Mouse (Mus musculus): Measurements from ENCODE around the gene Rab40b. TPM values are rescaled to one million over a fixed set of nuclear protein-coding genes. Genes with fewer than 3 reads are reported as not detected.
"Not testable (repeated sequence)": the region's sequence is repeated elsewhere in the genome, so short reads cannot be mapped to it uniquely, and the experiment has no call there.

Rab40b gene
- polyA plus RNA-seq, 1 experiment: 5.5 TPM

- H3K4me3 ChIP-seq (ENCODE audit: insufficient read depth, low read depth, low read length); H3K27ac ChIP-seq (replicated peaks; ENCODE audit: low read depth, low read length); H3K4me1 ChIP-seq (ENCODE audit: control insufficient read depth, insufficient read depth, insufficient read length, low read length): not testable (repeated sequence)
Measured at GRCm38 (mm10) chr11:121342423-121342822, 45.6 kb downstream of the Rab40b start.

- no peak overlapping the region for H3K27ac ChIP-seq (replicated peaks; ENCODE audit: low read depth, low read length)
- no peak overlapping the region for H3K4me3 ChIP-seq (ENCODE audit: insufficient read depth, low read depth, low read length)
- H3K4me1 ChIP-seq (ENCODE audit: control insufficient read depth, insufficient read depth, insufficient read length, low read length): no peaks in the 10 kb centered on the region
Measured at GRCm38 (mm10) chr11:121340287-121340686, 47.8 kb downstream of the Rab40b start.

- H3K4me3 ChIP-seq (ENCODE audit: insufficient read depth, low read depth, low read length): no peak overlapping the region
- no peak overlapping the region for H3K27ac ChIP-seq (replicated peaks; ENCODE audit: low read depth, low read length)
- H3K4me1 ChIP-seq (ENCODE audit: control insufficient read depth, insufficient read depth, insufficient read length, low read length): no peaks in the 10 kb centered on the region
Measured at GRCm38 (mm10) chr11:121339647-121340046, 48.4 kb downstream of the Rab40b start.

GRCm38 (mm10) chr11:121331641-121332040 is 56.4 kb downstream of the Rab40b start:
- Histone ChIP-seq H3K27ac (replicated peaks; ENCODE audit: low read depth, low read length) (no peak overlapping the region), H3K4me1 (ENCODE audit: control insufficient read depth, insufficient read depth, insufficient read length, low read length) (no peaks in the 10 kb centered on the region), H3K4me3 (ENCODE audit: insufficient read depth, low read depth, low read length) (no peak overlapping the region)

- Histone ChIP-seq H3K27ac (replicated peaks; ENCODE audit: low read depth, low read length) (no peak overlapping the region), H3K4me3 (ENCODE audit: insufficient read depth, low read depth, low read length) (no peak overlapping the region), H3K4me1 (ENCODE audit: control insufficient read depth, insufficient read depth, insufficient read length, low read length) (0 out of 2 replicates have a peak, but pooled peaks cover 4% of the 10 kb centered on the region)
Measured at GRCm38 (mm10) chr11:121328619-121329018, 59.4 kb downstream of the Rab40b start.

GRCm38 (mm10) chr11:121328206-121328605 is 59.8 kb downstream of the Rab40b start:
- Histone ChIP-seq H3K4me1 (ENCODE audit: control insufficient read depth, insufficient read depth, insufficient read length, low read length) (0 out of 2 replicates have a peak, but pooled peaks cover 4% of the 10 kb centered on the region), H3K27ac (replicated peaks; ENCODE audit: low read depth, low read length) (no peak overlapping the region), H3K4me3 (ENCODE audit: insufficient read depth, low read depth, low read length) (no peak overlapping the region)

- 0 out of 2 replicates have a peak, but pooled peaks cover 4% of the 10 kb centered on the region for H3K4me1 ChIP-seq (ENCODE audit: control insufficient read depth, insufficient read depth, insufficient read length, low read length)
- H3K4me3 ChIP-seq (ENCODE audit: insufficient read depth, low read depth, low read length): no peak overlapping the region
- H3K27ac ChIP-seq (replicated peaks; ENCODE audit: low read depth, low read length): no peak overlapping the region
Measured at GRCm38 (mm10) chr11:121326681-121327080, 61.4 kb downstream of the Rab40b start.

- Histone ChIP-seq H3K4me3 (ENCODE audit: insufficient read depth, low read depth, low read length) (no peak overlapping the region), H3K27ac (replicated peaks; ENCODE audit: low read depth, low read length) (no peak overlapping the region), H3K4me1 (ENCODE audit: control insufficient read depth, insufficient read depth, insufficient read length, low read length) (0 out of 2 replicates have a peak, but pooled peaks cover 4% of the 10 kb centered on the region)
Measured at GRCm38 (mm10) chr11:121326034-121326433, 62.0 kb downstream of the Rab40b start.

GRCm38 (mm10) chr11:121307712-121308111 is 80.3 kb downstream of the Rab40b start:
- not testable (repeated sequence) for H3K4me1 ChIP-seq (ENCODE audit: control insufficient read depth, insufficient read depth, insufficient read length, low read length); H3K4me3 ChIP-seq (ENCODE audit: insufficient read depth, low read depth, low read length); H3K27ac ChIP-seq (replicated peaks; ENCODE audit: low read depth, low read length)

- H3K4me3 ChIP-seq (ENCODE audit: insufficient read depth, low read depth, low read length): no peak overlapping the region
- no peaks in the 10 kb centered on the region for H3K4me1 ChIP-seq (ENCODE audit: control insufficient read depth, insufficient read depth, insufficient read length, low read length)
- no peak overlapping the region for H3K27ac ChIP-seq (replicated peaks; ENCODE audit: low read depth, low read length)
Measured at GRCm38 (mm10) chr11:121306608-121307007, 81.4 kb downstream of the Rab40b start.

Other genes with a start within 250 kb of the Rab40b start
- gene Tex19.1, start 242.1 kb downstream of the Rab40b start, polyA plus RNA-seq (2012; ENCODE audit: insufficient read depth, insufficient read length, missing spikeins): not detected in 2 replicates
- gene Uts2r, start 228.0 kb downstream of the Rab40b start, polyA plus RNA-seq (2012; ENCODE audit: insufficient read depth, insufficient read length, missing spikeins): not detected in 2 replicates
- 2.1 and 3.3 TPM in 2 replicates for gene Hexdc, start 183.8 kb downstream of the Rab40b start, polyA plus RNA-seq (2012; ENCODE audit: insufficient read depth, insufficient read length, missing spikeins)
- 15.7 and 18.7 TPM in 2 replicates for gene Ogfod3, start 183.5 kb downstream of the Rab40b start, polyA plus RNA-seq (2012; ENCODE audit: insufficient read depth, insufficient read length, missing spikeins)
- 5.0 and 8.2 TPM in 2 replicates for gene Cybc1, start 158.9 kb downstream of the Rab40b start, polyA plus RNA-seq (2012; ENCODE audit: insufficient read depth, insufficient read length, missing spikeins)
- 10.4 and 12.6 TPM in 2 replicates for gene Narf, start 151.0 kb downstream of the Rab40b start, polyA plus RNA-seq (2012; ENCODE audit: insufficient read depth, insufficient read length, missing spikeins)
- 19.8 and 22.6 TPM in 2 replicates for gene Foxk2, start 128.3 kb downstream of the Rab40b start, polyA plus RNA-seq (2012; ENCODE audit: insufficient read depth, insufficient read length, missing spikeins)
- gene Wdr45b, start 33.8 kb downstream of the Rab40b start, polyA plus RNA-seq (2012; ENCODE audit: insufficient read depth, insufficient read length, missing spikeins): 33.8 and 37.1 TPM in 2 replicates
- gene Fn3krp, start 33.1 kb upstream of the Rab40b start, polyA plus RNA-seq (2012; ENCODE audit: insufficient read depth, insufficient read length, missing spikeins): 24.6 TPM in 2 replicates
- gene Fn3k, start 46.7 kb upstream of the Rab40b start, polyA plus RNA-seq (2012; ENCODE audit: insufficient read depth, insufficient read length, missing spikeins): 30.2 and 39.7 TPM in 2 replicates
- 15.3 and 19.6 TPM in 2 replicates for gene Tbcd, start 63.7 kb upstream of the Rab40b start, polyA plus RNA-seq (2012; ENCODE audit: insufficient read depth, insufficient read length, missing spikeins)
- not detected in 2 replicates for gene Zfp750, start 131.1 kb upstream of the Rab40b start, polyA plus RNA-seq (2012; ENCODE audit: insufficient read depth, insufficient read length, missing spikeins)

All from brown adipose tissue, adult 24 weeks (tissue).